ENCODE assay signal across 21 mouse cellular contexts in the genomic region with DNA sequence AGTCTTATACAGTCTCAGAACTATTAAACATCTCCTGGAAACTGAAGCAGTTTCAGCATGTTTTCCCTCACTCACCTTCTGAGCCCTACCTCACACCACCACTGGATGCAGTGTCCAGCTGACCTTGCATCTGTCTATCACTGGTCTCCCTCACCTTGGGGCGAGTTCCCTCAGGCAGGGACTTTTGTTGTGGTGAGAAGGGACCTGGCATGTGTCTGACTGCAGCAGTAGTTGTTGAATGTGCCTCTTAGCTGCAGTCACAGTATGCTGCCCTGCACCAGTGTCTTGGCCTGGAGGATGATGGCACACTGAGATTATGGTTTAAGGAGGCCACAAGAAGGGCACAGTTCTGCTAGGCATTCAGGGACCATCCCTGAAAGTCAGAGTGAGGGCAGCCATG. TPM values are rescaled to one million over a fixed set of nuclear protein-coding genes. Genes with fewer than 3 reads are reported as not detected.
DNase-seq lines count a peak whose midpoint lies in the region; ATAC-seq and TF ChIP-seq lines count a peak whose summit lies in the region.
"Had no signal": no experiment of that assay in that cellular context is flagged by ENCODE, and none has a peak within 500 bp of the region (broad histone marks: within the 10 kb centered on the region; RNA-seq: fewer than 3 reads in every experiment).

No protein-coding gene starts in this region.

- peaks cover 21% of the 10 kb centered on the region for H3K4me1 ChIP-seq in heart, adult 2 months (ENCODE audit: control insufficient read depth, insufficient read depth, low read length)
- peaks cover 28% of the 10 kb centered on the region for H3K4me1 ChIP-seq in heart, embryonic 12.5 days (replicated peaks)
- H3K4me1 ChIP-seq in midbrain, embryonic 11.5 days (ENCODE audit: control insufficient read depth, insufficient read depth, low read length): no peaks in the 10 kb centered on the region
- no peaks in the 10 kb centered on the region; the same call in 1 of the 2 replicates for H3K4me1 ChIP-seq in midbrain, postnatal 0 days (ENCODE audit: insufficient read depth, low read length)
- H3K4me1 ChIP-seq: forebrain, embryonic 13.5 days; hindbrain, embryonic 15.5 days had no signal

- 0 out of 2 replicates have a peak, but pooled peaks cover 1% of the 10 kb centered on the region for H3K79me2 ChIP-seq in heart, adult 2 months (replicated peaks; ENCODE audit: control insufficient read depth, insufficient read depth, low read length)

- no peak for TF ChIP-seq EP300 in heart, adult 2 months (IDR thresholded peaks at IDR 0.05; ENCODE audit: insufficient read depth, low read depth, low read length)

- no peak overlapping the region for H3K4me3 ChIP-seq in heart, adult 2 months
- H3K4me3 ChIP-seq in heart, embryonic 12.5 days: no peak overlapping the region
- no peak overlapping the region for H3K4me3 ChIP-seq in layer of hippocampus, adult 2 months
- no peak overlapping the region for H3K4me3 ChIP-seq in midbrain, embryonic 11.5 days (ENCODE audit: low read depth, low read length)
- H3K4me3 ChIP-seq in midbrain, postnatal 0 days (ENCODE audit: low read depth, low read length): no peak overlapping the region
- H3K4me3 ChIP-seq: embryonic facial prominence, embryonic 12.5 days; forebrain, embryonic 13.5 days; heart, embryonic 13.5 days; hindbrain, embryonic 15.5 days had no signal

- H3K27me3 ChIP-seq in heart, adult 2 months (ENCODE audit: control insufficient read depth, insufficient read depth, low read length): no peaks in the 10 kb centered on the region
- no peaks in the 10 kb centered on the region for H3K27me3 ChIP-seq in heart, embryonic 12.5 days (replicated peaks)
- no peaks in the 10 kb centered on the region for H3K27me3 ChIP-seq in midbrain, embryonic 11.5 days (ENCODE audit: control insufficient read depth, insufficient read depth, low read length)
- no peaks in the 10 kb centered on the region for H3K27me3 ChIP-seq in midbrain, postnatal 0 days (ENCODE audit: insufficient read depth, low read length)
- H3K27me3 ChIP-seq: CH12.LX; embryonic facial prominence, embryonic 12.5 days; forebrain, embryonic 13.5 days; heart, embryonic 13.5 days; hindbrain, embryonic 15.5 days; Patski had no signal

- intact Hi-C loops in heart, adult 2 months (cut with DNase I): no loop called here

- 43% methylated on average over 1 of the region's 1 CpGs for WGBS in heart, adult 2 months
- WGBS in heart, embryonic 12.5 days: 57% methylated on average over 1 of the region's 1 CpGs
- WGBS in midbrain, embryonic 11.5 days: 56% methylated on average over 1 of the region's 1 CpGs
- 59% methylated on average over 1 of the region's 1 CpGs for WGBS in midbrain, postnatal 0 days

- H3K9me3 ChIP-seq in heart, embryonic 12.5 days (replicated peaks): no peaks in the 10 kb centered on the region
- no peaks in the 10 kb centered on the region for H3K9me3 ChIP-seq in midbrain, embryonic 11.5 days (ENCODE audit: control insufficient read depth, low read length)
- no peaks in the 10 kb centered on the region for H3K9me3 ChIP-seq in midbrain, postnatal 0 days (ENCODE audit: low read length)
- H3K9me3 ChIP-seq: embryonic facial prominence, embryonic 12.5 days; forebrain, embryonic 13.5 days; heart, embryonic 13.5 days; hindbrain, embryonic 15.5 days had no signal

- no peak overlapping the region for H3K9ac ChIP-seq in heart, adult 2 months (ENCODE audit: low read depth, low read length)
- no peak overlapping the region for H3K9ac ChIP-seq in heart, embryonic 12.5 days
- H3K9ac ChIP-seq in midbrain, embryonic 11.5 days (ENCODE audit: low read length): no peak overlapping the region
- H3K9ac ChIP-seq in midbrain, postnatal 0 days (replicated peaks; ENCODE audit: low read length, poor library complexity, severe bottlenecking): no peak overlapping the region
- H3K9ac ChIP-seq: embryonic facial prominence, embryonic 12.5 days; forebrain, embryonic 13.5 days; forebrain, postnatal 0 days; heart, embryonic 13.5 days; hindbrain, embryonic 15.5 days had no signal

- peaks cover 6% of the 10 kb centered on the region for H3K36me3 ChIP-seq in heart, adult 2 months (ENCODE audit: control insufficient read depth, insufficient read depth, low read length)
- H3K36me3 ChIP-seq in heart, embryonic 12.5 days: no peaks in the 10 kb centered on the region
- H3K36me3 ChIP-seq in midbrain, embryonic 11.5 days (ENCODE audit: control insufficient read depth, insufficient read depth, low read length): no peaks in the 10 kb centered on the region
- no peaks in the 10 kb centered on the region for H3K36me3 ChIP-seq in midbrain, postnatal 0 days (ENCODE audit: insufficient read depth, low read length)
- H3K36me3 ChIP-seq: embryonic facial prominence, embryonic 12.5 days; heart, embryonic 13.5 days; hindbrain, embryonic 15.5 days had no signal

- ATAC-seq in heart, embryonic 12.5 days (ENCODE audit: insufficient number of reproducible peaks, low FRiP score): no peak
- no peak for ATAC-seq in midbrain, embryonic 11.5 days (ENCODE audit: low FRiP score)
- ATAC-seq in midbrain, postnatal 0 days (ENCODE audit: low FRiP score): no peak
- ATAC-seq: activated CD4-positive, CD25-positive, alpha-beta regulatory T cell, adult 4 months; forebrain, embryonic 13.5 days; forebrain, postnatal 0 days; Patski had no signal

- no peak overlapping the region for H3K4me2 ChIP-seq in heart, embryonic 12.5 days
- H3K4me2 ChIP-seq in midbrain, embryonic 11.5 days: no peak overlapping the region
- no peak overlapping the region for H3K4me2 ChIP-seq in midbrain, postnatal 0 days (ENCODE audit: low read depth, low read length, poor library complexity, severe bottlenecking)
- H3K4me2 ChIP-seq: embryonic facial prominence, embryonic 12.5 days; forebrain, embryonic 13.5 days; heart, embryonic 13.5 days; hindbrain, embryonic 15.5 days had no signal

- TF ChIP-seq POLR2A in heart, adult 2 months (IDR thresholded peaks at IDR 0.05; ENCODE audit: insufficient read depth, low read depth, low read length): no peak

- TF ChIP-seq CTCF in heart, adult 2 months (IDR thresholded peaks at IDR 0.05): no peak
- no peak for TF ChIP-seq CTCF in layer of hippocampus, adult 2 months (conservative IDR thresholded peaks at IDR 0.05)
- TF ChIP-seq CTCF in midbrain, postnatal 0 days (IDR thresholded peaks at IDR 0.05): no peak

- peak overlapping the region; percentile 83 for H3K27ac ChIP-seq in heart, adult 2 months
- H3K27ac ChIP-seq in heart, embryonic 12.5 days (ENCODE audit: poor library complexity, severe bottlenecking): no peak overlapping the region
- H3K27ac ChIP-seq in layer of hippocampus, adult 2 months: 0 out of 2 replicates have a peak overlapping the region, but pooled peaks have one; percentile 54
- no peak overlapping the region for H3K27ac ChIP-seq in midbrain, embryonic 11.5 days (ENCODE audit: low read depth, low read length)
- no peak overlapping the region for H3K27ac ChIP-seq in midbrain, postnatal 0 days (ENCODE audit: low read depth, low read length)
- H3K27ac ChIP-seq: embryonic facial prominence, embryonic 12.5 days; forebrain, embryonic 13.5 days; heart, embryonic 13.5 days; hindbrain, embryonic 15.5 days had no signal

- DNase-seq in heart, adult 2 months: peak in 1 of 2 experiments; percentile 15
- DNase-seq in layer of hippocampus, adult 2 months (ENCODE audit: low spot score in 2 of 2): no peak
- no peak for DNase-seq in layer of hippocampus, postnatal 36 days
- peak; percentile 26 for DNase-seq in midbrain, embryonic 11.5 days (ENCODE audit: low spot score, missing footprints)
- DNase-seq in midbrain, postnatal 0 days (ENCODE audit: low spot score): no peak
- DNase-seq: adrenal gland, postnatal 14 days; cerebellum, adult 11-12 months; cerebellum, adult 9-10 months; cerebellum, postnatal 25 days; forebrain, postnatal 0 days; gastrocnemius, postnatal 36 days; heart, adult 18-20 months; heart, postnatal 36 days had no signal

RNA-seq across cellular contexts. Expression of gene Adcy9, which starts 19.2 kb away (rescaled TPM):
- total RNA-seq in heart, adult 2 months (2021): 10 to 100 TPM; 22.6 to 26.3 TPM
- polyA plus RNA-seq in heart, adult 2 months (2012; rRNA removed): 11.1 and 17.4 TPM in 2 replicates
- polyA plus RNA-seq in heart, embryonic 12.5 days (2016; fragmentation: Nextera tagmentation; extraction: Ambion mirVana): 0.88 and 1.4 TPM in 2 replicates
- 100 to 1,000 TPM; 104 to 109 TPM for total RNA-seq in layer of hippocampus, adult 2 months (2021)
- 100 to 1,000 TPM in 1 of 2 experiments, 10 to 100 TPM in 1; 97.5 to 103 TPM for total RNA-seq in layer of hippocampus, postnatal 36 days (2021)
- polyA plus RNA-seq in midbrain, embryonic 11.5 days (2014; fragmentation: Nextera tagmentation; extraction: Ambion mirVana): 1.2 and 1.3 TPM in 2 replicates
- 29.7 and 31.6 TPM in 2 replicates for total RNA-seq in midbrain, postnatal 0 days (2014; rRNA removed)
- polyA plus RNA-seq in midbrain, postnatal 0 days (2015; fragmentation: Nextera tagmentation; extraction: Ambion mirVana): 4.1 and 4.3 TPM in 2 replicates

Comparison
In these comparisons a context has a peak if more than half of its experiments do, and no peak if none do; other contexts are left out.
1. H3K27ac ChIP-seq: peak in heart, adult 2 months (single experiment) and layer of hippocampus, adult 2 months (single experiment); none in heart, embryonic 12.5 days (single experiment), midbrain, embryonic 11.5 days (single experiment) and midbrain, postnatal 0 days (single experiment).